Mouse (Mus musculus) midbrain, embryonic 16.5 days (tissue): ENCODE measurements at regions not wholly inside any gene's neighbourhood (a gene's known extent, or its start where the extent isn't known, plus 50 kb on each side); places are given as distances from the start of the nearest gene placed in this dataset.

Experiments used
- ATAC-seq: fragments of 200-750 bp; cut with Nextera tagmentation; 2 replicates; pipeline ENCODE4 v1.8.0; 2017; ENCODE audit warnings: moderate TSS enrichment
- H3K27ac ChIP-seq: fragments of 300-500 bp; sonication (generic); 2 replicates; pipeline ENCODE4 v1.5.1; 2014; ENCODE audit warnings: mild to moderate bottlenecking, low read length, mixed read lengths
- H3K27me3 ChIP-seq: fragments of 300-500 bp; sonication (generic); 2 replicates; pipeline ENCODE4 v1.6.1; 2014; ENCODE audit warnings: low read depth, low read length, mixed read lengths; ENCODE audit not compliant: control insufficient read depth, insufficient read depth
- H3K36me3 ChIP-seq: fragments of 300-500 bp; sonication (generic); 2 replicates; pipeline ENCODE4 v1.6.1; 2014; ENCODE audit warnings: mild to moderate bottlenecking, low read length, moderate library complexity, mixed read lengths; ENCODE audit not compliant: control insufficient read depth, insufficient read depth
- H3K4me1 ChIP-seq: fragments of 300-500 bp; sonication (generic); 2 replicates; pipeline ENCODE4 v1.6.1; 2014; ENCODE audit warnings: mild to moderate bottlenecking, low read length, mixed read lengths; ENCODE audit not compliant: control insufficient read depth, insufficient read depth
- H3K4me2 ChIP-seq: fragments of 300-500 bp; sonication (generic); 2 replicates; pipeline ENCODE4 v1.6.1; 2014; ENCODE audit warnings: mild to moderate bottlenecking, low read length, mixed read lengths
- H3K4me3 ChIP-seq: fragments of 300-500 bp; sonication (generic); 2 replicates; pipeline ENCODE4 v1.5.1; 2014; ENCODE audit warnings: low read depth, mild to moderate bottlenecking, low read length, moderate library complexity, mixed read lengths
- H3K9ac ChIP-seq: fragments of 300-500 bp; sonication (generic); 2 replicates; pipeline ENCODE4 v1.6.1; 2014; ENCODE audit warnings: low read depth, low read length, mixed read lengths
- H3K9me3 ChIP-seq: fragments of 300-500 bp; sonication (generic); replicated peaks from 2 replicates; pipeline ENCODE4 v1.6.1; 2014; ENCODE audit warnings: mild to moderate bottlenecking, low read length, mixed read lengths; ENCODE audit not compliant: control insufficient read depth, poor library complexity, severe bottlenecking
- WGBS: fragments of 180-500 bp; shearing (Covaris S2); extraction: QIAGEN DNeasy Blood & Tissue Kit; methylation state at CpG from one replicate; pipeline ENCODE4 v1.1.7; 2014; 5-methylcytosine and 5-hydroxymethylcytosine counted together

DNA sequence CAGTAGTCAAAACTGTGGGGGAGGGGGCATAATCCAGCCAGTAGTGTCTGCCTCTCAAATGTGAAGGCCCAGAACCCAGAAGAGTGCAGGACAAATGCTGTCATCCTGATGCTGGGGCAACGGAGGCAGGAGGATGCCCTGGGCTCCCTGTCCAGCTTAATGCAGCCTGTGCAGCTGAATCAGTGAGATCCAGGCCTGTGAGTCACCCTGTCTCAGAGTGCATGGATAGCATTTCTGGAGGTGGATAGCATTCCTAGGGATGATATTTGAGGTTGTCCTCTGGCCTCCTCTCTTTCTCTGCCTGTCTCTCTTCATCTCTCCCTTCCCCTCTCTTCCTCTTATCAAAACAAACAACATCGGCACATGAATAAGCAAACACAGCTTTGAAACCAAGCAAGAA, 73.8 kb upstream of the Mvb12b start:
- peaks cover 12% of the 10 kb centered on the region for H3K4me1 ChIP-seq
- 75% methylated on average over 2 of the region's 2 CpGs for WGBS
- H3K27me3 ChIP-seq, result no peaks in the 10 kb centered on the region
- no peaks in the 10 kb centered on the region for H3K36me3 ChIP-seq
- H3K4me3 ChIP-seq, result no peak overlapping the region
- H3K9ac ChIP-seq, result no peak overlapping the region
- no peak overlapping the region for H3K27ac ChIP-seq
- ATAC-seq, result no peak
- H3K4me2 ChIP-seq, result no peak overlapping the region
- H3K9me3 ChIP-seq, result 0 out of 2 replicates have a peak, but pooled peaks cover 2% of the 10 kb centered on the region

DNA sequence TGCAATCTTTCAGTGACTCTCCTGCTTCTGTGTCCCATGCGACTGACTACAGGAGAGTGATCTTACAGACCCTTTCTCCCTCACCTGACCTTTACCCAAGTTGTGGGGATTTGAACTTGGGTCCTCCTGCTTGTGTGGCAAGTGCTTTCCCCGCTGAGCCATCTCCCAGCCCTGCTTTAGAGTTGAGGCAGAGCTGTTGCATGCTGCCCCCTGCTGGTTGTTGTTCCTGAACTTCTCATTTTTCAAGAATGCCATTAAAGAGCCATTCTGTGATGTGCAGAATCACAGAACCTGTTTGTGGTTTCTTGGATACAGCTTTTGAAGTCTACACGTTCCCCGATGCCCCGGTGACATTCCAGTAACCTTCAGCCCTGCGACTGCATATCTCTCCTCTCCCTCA, 70.0 kb upstream of the Mvb12b start:
- Histone ChIP-seq H3K4me2 (no peak overlapping the region), H3K27me3 (no peaks in the 10 kb centered on the region), H3K4me3 (no peak overlapping the region), H3K9me3 (0 out of 2 replicates have a peak, but pooled peaks cover 2% of the 10 kb centered on the region), H3K9ac (no peak overlapping the region), H3K27ac (no peak overlapping the region), H3K36me3 (no peaks in the 10 kb centered on the region), H3K4me1 (peaks cover 5% of the 10 kb centered on the region)
- ATAC-seq, result no peak
- 67% methylated on average over 6 of the region's 6 CpGs for WGBS

- H3K9me3 ChIP-seq, result no peaks in the 10 kb centered on the region
- no peak for ATAC-seq
- H3K4me3 ChIP-seq, result no peak overlapping the region
- H3K36me3 ChIP-seq, result no peaks in the 10 kb centered on the region
- no peak overlapping the region for H3K9ac ChIP-seq
- H3K4me2 ChIP-seq, result no peak overlapping the region
- no peak overlapping the region for H3K27ac ChIP-seq
- no peaks in the 10 kb centered on the region for H3K27me3 ChIP-seq
- WGBS, result 77% methylated on average over 3 of the region's 3 CpGs
- no peaks in the 10 kb centered on the region; the same call in 1 of the 2 replicates for H3K4me1 ChIP-seq
Observed at GRCm38 (mm10) chr2:33944301-33944700, 56.6 kb upstream of the Mvb12b start.

DNA sequence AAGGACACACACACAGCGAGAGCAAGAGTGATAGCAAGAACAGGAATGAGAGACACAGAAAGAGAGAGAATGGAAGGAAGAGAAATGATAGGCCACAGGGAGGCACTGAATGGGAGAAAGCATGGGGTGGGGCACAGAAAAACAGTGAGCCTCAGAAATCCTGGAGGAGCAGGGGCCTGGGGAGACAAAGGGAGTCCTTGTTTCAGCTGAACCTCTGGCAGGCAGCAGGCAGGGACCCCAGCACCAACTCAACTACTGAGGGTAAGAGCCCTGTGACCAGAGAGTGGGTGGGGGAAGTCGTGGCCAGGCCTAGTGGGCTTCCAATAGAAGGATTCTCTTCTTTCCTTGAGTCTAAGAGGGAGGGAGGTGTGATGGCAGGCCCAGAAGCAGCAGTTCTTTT, 54.3 kb upstream of the Mvb12b start:
- Histone ChIP-seq H3K27ac (no peak overlapping the region), H3K27me3 (no peaks in the 10 kb centered on the region), H3K4me1 (no peaks in the 10 kb centered on the region; the same call in 1 of the 2 replicates), H3K36me3 (no peaks in the 10 kb centered on the region), H3K9me3 (no peaks in the 10 kb centered on the region; the same call in 1 of the 2 replicates), H3K9ac (no peak overlapping the region), H3K4me2 (no peak overlapping the region), H3K4me3 (no peak overlapping the region)
- WGBS, result 65% methylated on average over 2 of the region's 2 CpGs
- no peak for ATAC-seq

DNA sequence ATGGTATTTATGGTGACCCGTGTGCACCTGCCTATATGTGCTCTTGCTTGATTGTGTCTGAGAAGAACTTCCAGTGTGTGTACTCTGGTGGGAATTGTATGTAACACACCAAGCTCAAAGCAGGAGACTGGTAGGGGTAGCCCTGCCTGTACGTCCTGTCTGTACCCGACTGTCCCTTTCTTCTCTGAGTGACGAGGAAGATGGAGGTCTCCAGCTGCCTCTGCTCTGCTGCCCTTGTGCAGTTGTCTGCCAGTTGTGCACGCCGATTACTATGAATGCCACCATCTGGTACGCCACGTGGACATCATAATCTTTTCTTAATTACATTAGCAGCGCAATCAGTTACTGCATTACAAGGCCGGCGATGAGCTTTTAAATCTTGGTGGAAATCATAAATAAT, 53.6 kb upstream of the Mvb12b start:
- ATAC-seq, result no peak
- WGBS, result 67% methylated on average over 11 of the region's 11 CpGs
- no peaks in the 10 kb centered on the region; the same call in 1 of the 2 replicates for H3K4me1 ChIP-seq

DNA sequence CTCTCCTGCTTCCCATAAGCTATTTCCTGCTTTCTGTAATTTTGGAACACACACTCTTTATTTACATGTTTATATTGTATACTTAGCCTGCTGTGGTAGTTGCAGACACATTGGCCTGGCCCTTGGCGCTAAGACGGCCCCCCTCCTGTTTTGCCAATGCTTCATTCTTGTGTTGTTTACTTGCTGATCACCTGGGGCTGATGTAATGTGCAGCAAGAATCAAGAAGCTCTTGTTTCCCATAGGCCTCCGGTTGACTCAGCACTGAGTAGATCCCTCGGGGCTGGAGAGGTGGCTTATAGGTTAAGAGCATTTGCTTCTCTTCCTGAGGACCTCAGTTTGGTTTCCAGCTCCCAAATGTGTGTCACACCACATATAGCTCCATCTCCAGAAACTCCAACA, 52.1 kb upstream of the Mvb12b start:
- Histone ChIP-seq H3K4me2 (no peak overlapping the region), H3K27me3 (no peaks in the 10 kb centered on the region), H3K36me3 (no peaks in the 10 kb centered on the region), H3K4me3 (no peak overlapping the region), H3K9me3 (no peaks in the 10 kb centered on the region; the same call in 1 of the 2 replicates), H3K27ac (no peak overlapping the region), H3K4me1 (peaks cover 3% of the 10 kb centered on the region; the same call in 1 of the 2 replicates), H3K9ac (no peak overlapping the region)
- no peak for ATAC-seq
- WGBS, result 91% methylated on average over 4 of the region's 4 CpGs

More for the DNA sequence above, 53.6 kb upstream of the Mvb12b start:
- Histone ChIP-seq H3K4me2 (no peak overlapping the region), H3K9me3 (no peaks in the 10 kb centered on the region; the same call in 1 of the 2 replicates), H3K36me3 (no peaks in the 10 kb centered on the region), H3K27me3 (no peaks in the 10 kb centered on the region), H3K4me3 (no peak overlapping the region), H3K9ac (no peak overlapping the region), H3K27ac (no peak overlapping the region)
